Mouse (Mus musculus): Measurements from ENCODE around the gene Mymx.
"Not testable (repeated sequence)": the region's sequence is repeated elsewhere in the genome, so short reads cannot be mapped to it uniquely, and the experiment has no call there.

Mymx gene

DNA sequence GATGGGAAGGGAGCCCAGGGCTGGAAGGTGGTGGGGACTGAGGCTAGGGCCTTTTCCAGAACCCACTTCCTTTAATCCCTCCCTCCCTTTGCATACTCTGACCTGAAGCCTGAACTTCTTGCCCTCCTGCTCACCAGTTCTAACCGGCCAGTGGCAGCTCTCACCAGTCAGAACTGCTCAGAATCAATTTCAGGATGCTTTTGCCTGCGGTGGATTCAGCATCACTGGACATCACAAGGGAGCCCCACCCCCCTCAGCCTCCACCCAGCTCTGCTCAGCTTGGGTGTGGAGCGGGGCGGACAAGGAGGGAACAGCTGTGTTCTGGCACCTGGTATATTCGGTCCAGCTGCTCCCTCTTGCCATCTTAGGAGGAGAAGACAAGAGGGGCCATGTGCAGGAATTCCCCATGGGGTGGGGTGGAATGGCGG is at the start of gene Mymx:
Mymx (minus strand) TSS at position 226 of the 428 bp plus-strand sequence.
- DNase-seq, result no peak

DNA sequence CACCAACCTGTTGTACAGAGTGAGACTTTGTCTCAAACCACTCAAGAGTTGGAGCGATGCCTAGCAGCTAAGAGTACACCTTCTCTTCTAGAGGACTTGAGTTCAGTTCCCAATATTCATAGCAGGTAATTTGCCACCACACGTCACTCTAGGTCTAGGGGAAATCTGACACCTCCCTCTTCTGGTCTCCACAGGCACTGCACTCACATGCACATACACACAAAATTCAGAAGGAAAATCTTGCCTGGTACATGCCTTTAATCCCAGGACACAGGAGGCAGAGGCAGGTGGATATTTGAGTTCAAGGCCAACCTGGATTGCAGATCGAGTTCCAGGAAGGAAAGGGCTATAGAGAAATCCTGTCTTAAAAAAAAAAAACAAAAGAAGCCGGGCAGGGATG is 42.3 kb upstream of the Mymx start:
- DNase-seq, result no peak

DNA sequence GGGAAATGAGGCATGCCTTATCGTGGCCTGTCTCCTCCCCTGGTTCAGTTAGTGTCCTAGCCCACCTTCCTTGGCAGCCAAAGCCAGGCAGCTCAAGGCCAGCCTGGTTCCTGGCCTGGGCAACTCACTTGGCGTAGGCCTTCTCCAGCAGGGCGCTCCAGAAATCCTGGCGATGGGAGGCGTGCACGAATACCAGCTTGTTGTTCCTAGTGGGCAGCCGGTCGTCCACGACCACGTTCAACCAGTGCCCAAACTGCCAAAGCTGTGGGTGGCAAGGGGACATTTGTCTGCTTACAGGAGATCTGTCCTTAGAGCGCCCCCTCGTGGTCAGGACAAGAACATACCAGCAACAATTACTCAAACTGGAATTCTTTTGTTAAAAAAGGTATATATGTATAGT is 40.8 kb upstream of the Mymx start:
- DNase-seq, result peak; percentile 87 to 90

DNA sequence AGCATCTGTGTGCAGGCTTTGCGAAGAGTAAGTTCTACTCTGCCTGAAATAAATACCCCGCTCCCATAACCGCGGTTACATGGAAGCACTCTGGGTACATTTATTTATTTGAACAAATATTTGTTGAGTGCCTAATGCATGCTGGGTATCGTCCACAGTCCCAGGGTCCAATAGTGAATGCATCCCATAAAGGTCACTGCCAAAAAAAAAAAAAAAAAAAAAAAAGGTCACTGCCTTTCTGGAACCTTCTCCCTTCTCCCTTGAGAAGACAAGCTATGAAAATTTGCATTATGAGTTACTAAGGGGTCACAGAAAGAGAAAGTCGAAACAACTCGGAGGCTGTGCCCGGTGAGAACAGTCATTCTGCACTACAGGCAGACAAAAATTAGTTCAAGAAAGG is 40.1 kb upstream of the Mymx start:
- no peak for DNase-seq

DNA sequence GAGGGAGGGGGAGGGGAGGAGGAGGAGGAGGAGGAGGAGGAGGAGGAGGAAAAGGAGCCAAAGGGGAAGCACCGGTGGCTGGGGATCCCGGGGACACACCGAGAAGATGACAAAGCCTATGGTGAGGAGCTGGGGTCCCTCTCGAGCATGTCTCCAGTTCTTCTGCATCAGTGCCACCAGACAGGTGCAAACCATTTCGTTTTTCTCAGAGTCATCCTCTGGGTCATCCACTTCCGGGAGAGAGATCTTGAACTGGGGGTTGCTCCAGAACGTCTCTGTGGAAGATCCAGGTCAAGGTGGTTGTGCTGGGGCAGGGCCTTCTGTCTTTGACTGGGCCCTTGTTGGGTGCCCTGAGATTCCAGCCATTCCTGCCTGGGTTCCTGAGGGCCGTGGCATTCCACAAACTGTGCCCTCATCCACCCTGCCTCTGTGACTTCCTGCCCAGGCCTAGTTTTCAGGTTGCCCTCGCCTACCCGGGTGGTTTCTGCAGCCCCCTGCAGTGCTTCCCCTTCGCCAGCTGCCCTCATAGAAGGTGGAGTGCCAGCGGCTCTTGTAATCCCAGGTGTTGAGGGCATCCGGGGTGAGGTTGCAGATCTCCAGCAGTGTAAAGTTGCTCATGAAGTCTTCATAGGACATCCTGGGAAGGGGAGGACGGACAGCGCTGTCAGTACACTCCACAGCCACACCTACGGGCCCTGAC is 36.8 kb upstream of the Mymx start:
- no peak for DNase-seq

DNA sequence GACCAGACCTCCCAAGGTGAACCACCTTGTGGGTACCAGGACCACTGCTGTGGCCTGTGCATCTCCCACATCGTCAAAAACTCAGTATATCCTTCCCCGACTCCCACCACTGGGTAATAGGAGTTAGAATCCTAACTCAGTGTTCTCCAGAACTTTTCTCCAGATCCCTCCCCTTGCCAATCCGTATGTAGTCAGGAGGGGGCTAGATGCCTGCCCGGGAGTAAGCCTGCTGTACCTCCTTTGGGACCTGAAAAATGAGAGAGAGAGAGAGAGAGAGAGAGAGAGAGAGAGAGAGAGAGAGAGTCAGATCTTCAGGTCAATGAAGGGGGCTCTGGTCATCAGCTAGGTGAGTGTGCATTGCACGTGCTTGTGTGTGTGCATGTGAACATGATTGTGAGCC is 32.1 kb upstream of the Mymx start:
- DNase-seq, result no peak

DNA sequence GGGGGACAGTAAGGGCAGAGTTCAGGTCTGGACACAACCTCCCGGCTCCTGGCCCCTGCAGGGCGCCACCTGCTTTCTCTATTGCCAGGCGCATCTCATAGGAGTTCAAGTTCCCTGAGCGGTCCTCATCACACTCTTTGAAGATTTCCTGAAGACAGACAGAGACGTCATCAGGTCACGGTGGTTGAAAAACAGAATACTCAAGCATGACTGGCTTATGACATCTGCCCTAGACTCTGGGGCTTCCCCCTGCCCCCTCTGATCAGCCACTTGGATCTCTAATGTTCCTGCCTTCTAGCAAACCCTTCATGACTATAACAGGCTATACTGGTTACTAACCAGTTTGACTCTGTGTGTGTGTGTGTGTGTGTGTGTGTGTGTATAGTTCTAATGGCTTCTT is 30.0 kb upstream of the Mymx start:
- no peak for DNase-seq

DNA sequence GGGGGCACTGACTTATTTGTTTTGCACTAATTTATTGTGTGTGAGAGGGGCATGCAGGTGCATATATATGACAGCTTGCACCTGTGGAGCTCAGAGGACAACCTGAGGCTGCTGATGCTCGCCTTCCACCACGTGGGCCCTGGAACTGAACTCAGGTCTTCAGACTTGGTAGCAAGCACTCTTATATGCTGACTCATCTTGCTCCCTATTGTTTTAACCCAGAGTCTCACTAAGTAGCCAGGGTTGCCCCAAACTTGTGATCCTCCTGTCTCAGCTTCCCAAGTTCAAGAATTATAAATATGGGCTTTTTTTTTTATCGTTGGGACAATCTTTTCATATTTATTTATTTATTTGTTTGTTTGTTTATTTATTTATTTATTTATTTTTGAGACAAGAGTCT is 29.1 kb upstream of the Mymx start:
- DNase-seq, result no peak

DNA sequence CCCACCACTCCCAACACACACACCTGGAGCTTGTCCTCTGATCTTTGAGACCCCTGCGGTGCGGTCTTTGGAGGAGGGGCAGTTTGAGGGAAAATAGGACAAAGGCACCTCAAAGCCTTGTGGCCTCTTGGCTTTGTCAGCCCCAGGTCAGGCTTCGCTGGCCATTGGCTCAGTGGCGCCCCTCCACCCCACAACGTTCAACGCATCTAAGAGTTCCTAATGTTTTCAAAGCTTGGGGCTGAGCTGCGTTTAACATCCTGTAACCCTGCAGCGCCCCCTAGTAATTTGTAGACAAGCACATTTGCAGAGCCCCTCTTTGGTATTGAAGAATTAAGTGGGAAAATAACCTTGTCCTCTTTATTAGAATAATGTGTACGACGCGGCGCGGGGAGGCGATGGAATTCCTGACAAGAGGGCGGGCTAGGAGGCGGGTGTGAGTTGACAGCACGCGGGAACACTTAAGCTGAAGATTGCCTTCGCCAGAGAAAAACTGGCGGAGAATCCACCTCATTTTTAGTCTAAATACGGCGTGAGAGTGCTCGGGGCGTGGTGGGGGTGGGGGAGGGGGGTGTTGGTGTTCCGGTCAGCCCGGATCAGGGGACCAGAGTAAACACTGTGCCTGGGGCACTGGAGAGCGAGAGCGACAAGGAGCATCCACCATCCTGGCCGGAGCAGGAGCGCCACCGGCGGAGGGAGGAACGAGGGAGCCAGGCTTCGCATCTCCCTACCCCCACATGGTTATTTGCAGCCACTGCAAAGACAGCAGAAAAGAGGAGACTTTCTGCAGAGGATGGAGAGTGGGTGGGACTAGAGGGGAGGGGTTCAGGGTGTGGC is 28.2 kb upstream of the Mymx start:
- DNase-seq, result peak; percentile 81 to 87

DNA sequence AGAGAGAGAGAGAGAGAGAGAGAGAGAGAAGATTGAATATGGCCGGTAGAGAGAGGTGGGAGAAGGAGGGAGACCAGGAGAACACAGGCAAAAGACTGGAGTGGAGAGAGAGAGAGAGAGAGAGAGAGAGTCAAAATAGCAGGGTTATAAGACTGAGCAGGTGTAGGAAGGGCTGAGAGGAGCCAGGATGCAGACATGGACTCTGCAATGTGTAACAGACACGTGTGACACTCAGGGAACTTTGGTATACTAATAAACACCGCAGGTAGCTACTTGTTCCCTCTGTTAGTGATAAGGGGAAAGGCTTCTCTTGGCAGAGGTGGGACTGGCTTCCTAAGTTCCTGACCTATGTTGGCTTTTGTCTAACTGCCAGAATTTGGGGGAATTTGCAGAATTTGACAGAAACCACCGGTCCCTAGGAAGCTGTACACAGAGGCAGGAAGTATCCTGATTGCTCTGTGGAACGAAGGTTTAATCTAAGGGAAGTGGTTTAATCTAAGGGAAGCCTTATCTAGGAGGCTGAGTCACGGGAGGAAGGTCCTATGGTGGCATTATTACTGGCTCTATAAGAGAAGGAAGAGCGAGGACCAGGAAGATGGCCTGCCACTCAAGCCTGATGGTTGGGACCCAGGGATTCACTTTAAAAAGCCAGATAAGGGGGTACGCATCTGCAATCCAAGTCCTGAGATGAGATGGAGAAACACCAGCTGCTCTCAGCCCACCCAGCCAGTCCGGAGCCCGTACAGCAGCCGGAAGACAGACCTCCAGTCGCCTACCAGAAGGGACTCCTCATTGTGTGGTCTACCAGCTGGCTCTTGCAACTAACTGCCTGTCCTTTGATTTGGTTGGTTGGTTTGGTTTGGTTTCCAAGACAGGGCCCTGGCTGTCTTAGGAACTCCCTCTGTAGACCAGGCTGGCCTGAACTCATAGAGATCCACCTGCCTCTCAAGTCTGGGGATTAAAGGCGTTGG is 27.3 kb upstream of the Mymx start:
- DNase-seq, result no peak

DNA sequence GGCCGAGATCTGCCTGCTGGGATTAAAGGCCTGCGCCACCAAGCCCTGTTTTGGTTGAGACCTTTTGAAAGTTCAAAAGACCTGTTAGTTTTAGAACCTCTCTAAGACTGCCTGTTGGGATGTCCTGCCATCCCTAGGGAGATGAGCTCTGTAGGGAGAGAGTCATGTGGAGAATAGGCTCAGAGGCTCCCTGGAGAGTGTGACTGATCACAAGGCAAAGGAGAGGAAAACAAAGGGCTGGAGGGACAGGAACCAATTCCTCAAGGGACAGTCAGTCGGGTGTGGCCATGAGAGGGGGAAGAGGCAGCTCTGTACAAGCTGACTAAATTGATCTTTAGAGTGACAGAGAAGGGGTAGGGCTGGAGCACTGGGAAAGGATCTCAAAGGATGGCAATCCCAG is 26.3 kb upstream of the Mymx start:
- no peak for DNase-seq

DNA sequence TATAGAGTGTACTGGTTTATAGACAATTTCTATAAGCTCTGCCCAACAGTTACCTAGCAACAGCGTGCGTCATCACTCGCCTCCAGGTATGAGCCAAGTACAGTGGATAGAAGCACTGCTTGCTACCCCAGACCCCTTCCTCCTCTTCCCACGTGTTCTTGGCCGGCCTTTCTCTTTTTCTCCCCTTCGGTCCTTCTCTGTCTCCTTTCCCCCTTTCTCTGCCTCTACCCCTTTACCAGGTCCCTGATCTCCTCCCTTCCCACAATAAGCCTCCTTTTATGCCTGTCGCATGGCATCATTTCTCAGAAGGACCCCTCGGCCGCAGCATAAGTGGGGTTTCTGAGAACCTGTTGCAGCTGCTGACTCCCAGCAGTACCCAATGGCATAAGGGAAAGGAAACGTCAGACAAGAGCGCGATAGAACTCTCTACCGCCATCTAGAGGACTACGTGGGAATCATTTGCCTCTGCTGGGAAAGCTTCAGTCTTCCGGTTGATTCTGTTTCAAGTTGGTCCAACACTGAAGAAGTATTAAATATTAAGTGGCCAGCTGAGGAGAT is 24.8 kb upstream of the Mymx start:
- peak; percentile 63 to 80 for DNase-seq

DNA sequence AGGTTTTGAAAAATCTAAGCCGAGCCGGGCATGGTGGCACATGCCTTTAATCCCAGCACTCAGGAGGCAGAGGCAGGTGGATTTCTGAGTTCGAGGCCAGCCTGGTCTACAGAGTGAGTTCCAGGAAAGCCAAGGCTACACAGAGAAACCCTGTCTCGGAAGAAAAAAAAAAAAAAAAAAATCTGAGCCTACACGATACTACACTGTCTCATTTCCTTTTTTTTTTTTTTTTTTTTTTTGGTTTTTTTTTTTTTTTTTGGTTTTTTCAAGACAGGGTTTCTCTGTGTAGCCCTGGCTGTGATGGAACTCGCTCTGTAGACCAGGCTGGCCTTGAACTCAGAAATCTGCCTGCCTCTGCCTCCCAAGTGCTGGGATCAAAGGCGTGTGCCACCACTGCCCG is 21.5 kb upstream of the Mymx start:
- DNase-seq, result not testable (repeated sequence)

DNA sequence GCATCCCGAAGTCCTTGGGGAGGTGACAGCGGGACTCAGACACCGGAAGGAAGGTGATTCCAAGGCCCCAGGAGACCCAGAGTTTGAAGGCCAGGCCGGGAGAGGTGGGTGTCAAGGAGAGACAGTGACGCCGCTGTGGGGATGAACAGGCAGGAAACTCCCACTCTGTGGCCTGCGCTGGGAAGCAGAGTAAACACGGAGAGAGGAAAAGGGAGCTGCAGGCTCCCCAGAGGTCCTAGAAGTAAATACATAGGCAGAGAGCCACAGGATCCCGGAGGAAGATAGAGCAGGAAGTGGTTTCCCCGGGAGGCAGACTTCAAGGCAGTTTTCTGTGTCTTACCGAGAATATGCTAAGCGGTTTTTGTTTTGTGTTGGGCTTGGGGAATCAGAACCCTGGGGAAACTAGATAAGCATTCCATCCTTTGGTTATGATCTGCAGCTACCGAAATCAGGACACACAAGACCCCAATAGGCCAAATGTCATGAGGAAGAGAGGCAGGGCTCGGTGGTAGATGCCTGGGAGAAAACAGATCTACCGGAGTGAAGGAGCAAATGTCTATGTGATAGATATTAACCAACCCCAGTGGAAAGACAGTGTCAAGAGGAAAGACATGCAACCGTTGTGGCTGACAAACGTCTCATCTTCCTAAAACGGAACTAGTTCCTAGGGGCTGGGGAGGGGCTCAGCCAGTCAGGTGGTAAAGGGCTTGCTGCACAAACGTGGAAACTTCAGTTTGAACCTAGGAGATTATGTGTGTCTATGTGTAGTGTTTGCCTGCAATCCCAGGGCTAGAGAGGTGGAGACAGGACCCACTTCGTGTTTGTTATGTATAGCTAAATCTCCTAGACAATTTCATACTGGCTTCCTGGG is 17.7 kb upstream of the Mymx start:
- no peak for DNase-seq

DNA sequence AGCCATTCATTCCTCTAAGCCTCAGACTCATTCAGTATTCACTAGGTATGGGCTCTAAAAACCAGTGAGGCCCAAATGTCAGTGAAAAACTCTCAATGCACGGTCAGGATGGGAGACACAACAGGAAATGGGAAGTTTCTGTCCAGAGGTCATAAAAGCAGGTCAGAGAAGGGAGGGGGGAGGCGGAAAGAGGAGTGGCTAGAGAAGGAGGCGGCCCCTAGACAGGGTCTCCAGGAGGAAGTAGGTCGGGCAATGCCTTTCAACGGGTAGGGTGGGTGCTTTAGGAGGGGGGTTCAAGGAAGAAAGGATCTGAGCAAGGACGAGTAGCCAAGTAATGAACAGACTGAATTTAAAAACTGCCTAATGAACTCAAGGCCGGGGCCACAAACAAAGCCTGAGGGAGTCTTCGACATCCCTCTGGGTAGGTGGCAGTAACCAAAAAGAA is 17.1 kb upstream of the Mymx start:
- DNase-seq, result no peak

DNA sequence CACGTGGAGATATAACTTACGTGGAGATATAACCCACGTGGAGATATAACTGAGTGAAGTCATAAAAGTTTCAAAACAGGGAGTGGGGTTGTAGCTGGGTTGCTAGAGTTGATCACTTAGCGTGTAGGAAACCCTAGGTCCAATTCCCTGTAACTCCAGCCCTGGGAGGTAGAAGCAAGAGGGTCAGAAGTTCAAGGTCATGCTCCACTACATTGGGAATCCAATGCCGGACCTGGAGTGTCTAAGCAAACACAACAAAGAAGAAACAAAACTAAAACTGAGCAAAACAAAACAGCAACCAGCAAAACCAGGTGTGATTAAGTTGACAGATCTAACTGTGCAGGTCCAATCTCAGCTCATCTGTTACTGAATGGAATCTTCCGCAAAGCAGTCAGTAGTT is 15.8 kb upstream of the Mymx start:
- no peak for DNase-seq

DNA sequence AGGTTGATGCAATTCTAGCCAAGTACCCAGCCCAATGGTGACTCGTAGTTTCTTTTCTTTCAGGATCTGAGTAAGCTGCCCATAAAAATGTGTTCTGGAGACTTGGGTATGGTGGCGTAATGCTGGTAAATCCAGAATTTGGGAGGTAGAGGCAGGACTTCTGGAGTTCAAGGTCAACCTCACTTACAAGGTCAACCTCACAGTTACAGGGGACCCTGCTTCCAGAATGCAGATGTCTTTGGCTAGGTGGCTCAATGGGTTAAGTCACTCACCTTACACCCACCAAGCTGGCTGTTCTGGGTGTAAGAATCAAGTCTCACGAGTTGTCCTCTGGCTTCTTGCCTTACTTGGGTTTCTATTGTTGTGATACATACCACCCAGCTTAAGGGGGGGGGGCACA is 14.8 kb upstream of the Mymx start:
- DNase-seq, result no peak

DNA sequence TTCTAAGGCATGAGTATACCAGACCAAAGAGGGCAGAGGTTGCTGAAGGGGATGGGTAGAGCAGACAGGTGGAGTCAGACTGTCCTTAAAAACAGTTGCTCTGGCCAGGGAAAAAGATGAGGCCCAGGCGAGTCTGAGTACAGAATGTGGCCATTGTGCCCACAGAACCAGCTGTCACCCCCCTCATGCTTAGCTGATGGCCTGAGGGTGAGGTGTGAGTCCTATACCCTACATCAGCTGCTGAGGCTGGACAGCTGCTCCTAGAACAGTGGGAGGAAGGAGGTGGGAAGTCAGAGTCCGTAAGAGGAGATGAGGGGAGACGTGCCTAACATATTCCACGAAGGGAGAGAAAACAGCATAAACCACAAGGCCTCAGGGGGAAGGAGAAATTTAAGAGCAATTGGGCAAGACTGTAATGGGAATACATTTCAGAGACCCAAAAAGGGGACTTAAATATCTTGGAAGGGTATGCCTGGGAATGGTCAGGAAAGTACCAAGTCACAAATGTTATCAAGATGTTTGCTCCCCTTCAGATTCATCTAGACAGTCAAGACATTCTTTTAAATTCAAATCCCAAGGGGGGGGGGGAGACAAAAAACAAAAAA is 14.2 kb upstream of the Mymx start:
- no peak for DNase-seq

DNA sequence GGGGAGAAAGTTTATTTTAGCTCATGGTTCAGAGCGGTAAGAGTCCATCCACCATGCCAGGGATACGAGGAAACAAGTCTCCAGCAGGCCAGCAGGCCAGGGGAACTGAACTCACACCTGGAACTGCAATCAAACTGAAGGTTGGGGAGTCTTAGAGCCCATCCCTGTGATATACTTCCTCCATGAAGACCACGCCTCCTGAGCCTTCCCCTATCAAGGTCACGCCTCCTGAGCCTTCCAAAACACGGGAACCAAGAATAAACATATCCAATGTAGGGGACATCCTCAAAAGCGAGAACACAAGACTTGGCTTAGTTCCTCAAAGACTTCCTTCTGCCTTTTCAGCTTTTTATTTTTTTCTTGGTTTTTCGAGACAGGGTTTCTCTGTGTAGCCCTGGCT is 11.0 kb upstream of the Mymx start:
- no peak for DNase-seq

DNA sequence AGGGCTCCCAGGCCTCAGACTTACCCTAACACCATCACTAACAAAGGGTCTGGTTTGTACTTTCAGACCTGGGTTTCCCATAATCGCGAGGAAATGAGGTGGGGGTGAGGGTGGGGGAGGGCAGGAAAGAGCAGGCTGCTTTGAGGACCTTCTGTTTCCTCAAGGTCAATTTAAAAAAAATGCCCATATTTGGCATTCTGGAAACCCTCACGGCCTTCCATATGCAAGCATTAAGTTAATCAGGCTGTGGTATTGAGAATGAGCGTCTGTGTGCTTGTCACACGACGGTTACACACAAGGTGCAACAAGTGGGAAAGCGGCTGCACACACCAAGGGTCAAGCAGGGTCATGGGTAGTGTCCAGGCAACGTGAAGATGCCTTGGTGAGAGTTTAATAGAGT is 10.1 kb upstream of the Mymx start:
- no peak for DNase-seq

DNA sequence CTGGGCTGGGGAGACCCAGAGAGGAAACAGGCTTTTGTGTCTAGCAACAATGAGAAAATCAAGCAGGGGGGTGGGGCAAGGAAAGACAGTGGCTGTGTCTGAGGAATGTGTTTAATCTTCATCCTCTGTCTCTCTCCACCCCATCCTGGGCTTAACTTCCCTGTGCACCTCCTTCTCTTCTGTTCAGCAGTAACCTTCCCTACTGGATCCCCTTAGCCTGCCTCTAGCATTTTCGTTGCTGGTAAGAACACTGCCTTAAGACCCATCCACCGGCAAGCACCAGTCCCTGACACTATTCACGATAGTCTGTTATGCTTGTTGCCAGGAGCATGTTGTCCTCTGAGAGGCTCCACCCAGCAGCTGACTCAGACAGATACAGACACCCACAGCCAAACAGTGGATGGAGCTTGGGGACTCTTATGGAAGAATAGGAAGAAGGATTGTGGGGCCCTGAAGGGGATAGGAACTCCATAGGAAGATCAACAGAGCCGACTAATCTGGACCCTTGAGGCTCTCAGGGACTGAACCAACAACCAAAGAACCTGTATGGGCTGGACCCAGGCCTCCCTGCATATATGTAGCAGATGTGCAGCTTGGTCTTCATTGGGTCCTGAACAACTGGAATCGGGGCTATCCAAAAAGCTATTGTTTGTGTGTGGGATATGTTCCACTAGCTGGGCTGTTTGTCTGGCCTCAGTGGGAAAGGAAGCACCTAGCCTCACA is 8.4 kb upstream of the Mymx start:
- DNase-seq, result no peak

Data from cerebellum, postnatal 25 days (tissue).